Mouse (Mus musculus): Measurements from ENCODE around the gene C1qtnf1. TPM values are rescaled to one million over a fixed set of nuclear protein-coding genes. Genes with fewer than 3 reads are reported as not detected.

The C1qtnf1 gene
- polyA plus RNA-seq, 1 experiment from 2014 or later: 4.1 TPM

DNA sequence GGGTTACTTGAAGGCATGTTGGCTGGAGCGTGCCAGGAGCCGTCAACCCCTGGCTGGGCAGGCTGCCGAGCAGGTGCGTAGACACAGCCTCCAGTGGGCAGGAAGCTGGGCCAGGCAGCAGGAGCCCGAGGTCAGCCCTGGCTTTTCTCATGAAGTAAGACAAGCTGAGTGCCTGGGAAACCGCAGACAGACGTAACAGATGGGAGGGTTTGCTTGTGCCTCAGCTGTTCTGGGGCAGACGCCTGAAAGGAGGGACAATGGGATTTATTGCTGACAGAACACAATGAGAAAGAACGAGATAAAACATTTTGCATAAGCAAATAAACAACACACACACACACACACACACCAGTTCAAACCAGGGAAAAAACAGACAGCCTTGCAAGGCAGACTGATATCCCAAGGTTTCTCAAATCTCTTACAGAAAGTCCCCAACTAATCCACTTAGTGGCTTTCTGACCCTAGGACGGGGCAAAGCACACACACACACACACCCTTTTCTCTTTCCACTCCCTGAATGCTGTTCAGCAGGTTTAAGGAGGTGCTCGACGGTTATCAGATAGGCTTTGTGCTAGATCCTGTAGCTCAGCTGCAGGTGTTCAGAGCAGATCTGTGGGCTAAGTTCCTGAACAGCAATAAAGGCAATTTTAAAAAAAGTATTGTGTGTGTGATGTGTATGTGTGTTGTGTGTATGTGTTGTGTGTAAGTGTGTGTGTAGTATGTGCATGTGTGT, 42.4 kb downstream of the C1qtnf1 start:
- Histone ChIP-seq H3K27ac (ENCODE audit: low read length) (no peak overlapping the region), H3K27me3 (ENCODE audit: control insufficient read depth, insufficient read depth, low read depth, low read length) (no peaks in the 10 kb centered on the region), H3K4me3 (ENCODE audit: low read depth, low read length) (no peak overlapping the region), H3K9me3 (replicated peaks; ENCODE audit: control insufficient read depth, low read length, poor library complexity, severe bottlenecking) (no peaks in the 10 kb centered on the region), H3K4me1 (ENCODE audit: control insufficient read depth, insufficient read depth, low read length) (peaks cover 5% of the 10 kb centered on the region; the same call in 1 of the 2 replicates), H3K9ac (ENCODE audit: low read depth, low read length) (no peak overlapping the region), H3K4me2 (ENCODE audit: low read length) (no peak overlapping the region), H3K36me3 (ENCODE audit: control insufficient read depth, insufficient read depth, low read length) (no peaks in the 10 kb centered on the region)
- ATAC-seq: no peak
- WGBS: 13% methylated on average over 12 of the region's 12 CpGs

- WGBS: 62% methylated on average over 13 of the region's 13 CpGs
Measured at GRCm38 (mm10) chr11:118471676-118472075, 43.7 kb downstream of the C1qtnf1 start.

DNA sequence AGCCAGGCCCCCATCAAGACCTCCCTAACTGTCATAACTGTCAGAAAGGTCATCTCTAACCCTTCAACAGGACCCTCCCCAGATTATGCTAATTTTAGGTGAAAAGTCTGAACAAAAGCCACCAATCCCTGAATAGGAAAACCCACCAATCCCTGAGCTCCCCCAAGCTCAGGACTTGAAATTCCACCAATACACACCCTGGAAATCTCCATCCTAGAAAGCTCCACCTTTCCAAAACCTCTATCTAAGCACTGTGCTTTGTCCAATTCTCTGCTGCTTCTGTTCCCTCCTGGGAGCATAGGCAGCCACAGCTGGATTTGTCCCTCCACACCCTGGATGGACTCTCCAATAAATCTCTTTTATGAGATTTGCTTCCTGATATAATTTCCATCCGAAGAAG, 45.2 kb downstream of the C1qtnf1 start:
- 81% methylated on average over 1 of the region's 1 CpGs for WGBS
- Histone ChIP-seq H3K27me3 (ENCODE audit: control insufficient read depth, insufficient read depth, low read depth, low read length) (no peaks in the 10 kb centered on the region), H3K9me3 (replicated peaks; ENCODE audit: control insufficient read depth, low read length, poor library complexity, severe bottlenecking) (no peaks in the 10 kb centered on the region), H3K4me1 (ENCODE audit: control insufficient read depth, insufficient read depth, low read length) (peaks cover 7% of the 10 kb centered on the region), H3K4me3 (ENCODE audit: low read depth, low read length) (no peak overlapping the region), H3K4me2 (ENCODE audit: low read length) (no peak overlapping the region), H3K27ac (ENCODE audit: low read length) (no peak overlapping the region), H3K36me3 (ENCODE audit: control insufficient read depth, insufficient read depth, low read length) (no peaks in the 10 kb centered on the region), H3K9ac (ENCODE audit: low read depth, low read length) (no peak overlapping the region)
- no peak for ATAC-seq

More at GRCm38 (mm10) chr11:118471676-118472075, 43.7 kb downstream of the C1qtnf1 start:
- no peak overlapping the region for H3K4me3 ChIP-seq (ENCODE audit: low read depth, low read length)
- H3K27ac ChIP-seq (ENCODE audit: low read length): no peak overlapping the region
- no peaks in the 10 kb centered on the region for H3K9me3 ChIP-seq (replicated peaks; ENCODE audit: control insufficient read depth, low read length, poor library complexity, severe bottlenecking)
- H3K27me3 ChIP-seq (ENCODE audit: control insufficient read depth, insufficient read depth, low read depth, low read length): no peaks in the 10 kb centered on the region
- H3K4me1 ChIP-seq (ENCODE audit: control insufficient read depth, insufficient read depth, low read length): peaks cover 5% of the 10 kb centered on the region; the same call in 1 of the 2 replicates
- H3K9ac ChIP-seq (ENCODE audit: low read depth, low read length): no peak overlapping the region
- no peaks in the 10 kb centered on the region for H3K36me3 ChIP-seq (ENCODE audit: control insufficient read depth, insufficient read depth, low read length)
- ATAC-seq: no peak
- H3K4me2 ChIP-seq (ENCODE audit: low read length): no peak overlapping the region

- ATAC-seq: no peak
- WGBS: 84% methylated on average over 6 of the region's 6 CpGs
Measured at GRCm38 (mm10) chr11:118473842-118474500, 46.0 kb downstream of the C1qtnf1 start.

GRCm38 (mm10) chr11:118475496-118476083, 47.6 kb downstream of the C1qtnf1 start:
- H3K4me3 ChIP-seq (ENCODE audit: low read depth, low read length): no peak overlapping the region
- H3K4me2 ChIP-seq (ENCODE audit: low read length): no peak overlapping the region
- H3K27me3 ChIP-seq (ENCODE audit: control insufficient read depth, insufficient read depth, low read depth, low read length): no peaks in the 10 kb centered on the region
- H3K9ac ChIP-seq (ENCODE audit: low read depth, low read length): no peak overlapping the region
- no peak for ATAC-seq
- H3K27ac ChIP-seq (ENCODE audit: low read length): no peak overlapping the region
- no peaks in the 10 kb centered on the region for H3K9me3 ChIP-seq (replicated peaks; ENCODE audit: control insufficient read depth, low read length, poor library complexity, severe bottlenecking)
- WGBS: 92% methylated on average over 7 of the region's 7 CpGs
- H3K36me3 ChIP-seq (ENCODE audit: control insufficient read depth, insufficient read depth, low read length): no peaks in the 10 kb centered on the region
- peaks cover 5% of the 10 kb centered on the region for H3K4me1 ChIP-seq (ENCODE audit: control insufficient read depth, insufficient read depth, low read length)

More at GRCm38 (mm10) chr11:118473842-118474500, 46.0 kb downstream of the C1qtnf1 start:
- H3K27ac ChIP-seq (ENCODE audit: low read length): no peak overlapping the region
- H3K9me3 ChIP-seq (replicated peaks; ENCODE audit: control insufficient read depth, low read length, poor library complexity, severe bottlenecking): no peaks in the 10 kb centered on the region
- H3K4me3 ChIP-seq (ENCODE audit: low read depth, low read length): no peak overlapping the region
- no peak overlapping the region for H3K9ac ChIP-seq (ENCODE audit: low read depth, low read length)
- H3K27me3 ChIP-seq (ENCODE audit: control insufficient read depth, insufficient read depth, low read depth, low read length): no peaks in the 10 kb centered on the region
- no peaks in the 10 kb centered on the region for H3K36me3 ChIP-seq (ENCODE audit: control insufficient read depth, insufficient read depth, low read length)
- H3K4me2 ChIP-seq (ENCODE audit: low read length): no peak overlapping the region
- H3K4me1 ChIP-seq (ENCODE audit: control insufficient read depth, insufficient read depth, low read length): peaks cover 7% of the 10 kb centered on the region

DNA sequence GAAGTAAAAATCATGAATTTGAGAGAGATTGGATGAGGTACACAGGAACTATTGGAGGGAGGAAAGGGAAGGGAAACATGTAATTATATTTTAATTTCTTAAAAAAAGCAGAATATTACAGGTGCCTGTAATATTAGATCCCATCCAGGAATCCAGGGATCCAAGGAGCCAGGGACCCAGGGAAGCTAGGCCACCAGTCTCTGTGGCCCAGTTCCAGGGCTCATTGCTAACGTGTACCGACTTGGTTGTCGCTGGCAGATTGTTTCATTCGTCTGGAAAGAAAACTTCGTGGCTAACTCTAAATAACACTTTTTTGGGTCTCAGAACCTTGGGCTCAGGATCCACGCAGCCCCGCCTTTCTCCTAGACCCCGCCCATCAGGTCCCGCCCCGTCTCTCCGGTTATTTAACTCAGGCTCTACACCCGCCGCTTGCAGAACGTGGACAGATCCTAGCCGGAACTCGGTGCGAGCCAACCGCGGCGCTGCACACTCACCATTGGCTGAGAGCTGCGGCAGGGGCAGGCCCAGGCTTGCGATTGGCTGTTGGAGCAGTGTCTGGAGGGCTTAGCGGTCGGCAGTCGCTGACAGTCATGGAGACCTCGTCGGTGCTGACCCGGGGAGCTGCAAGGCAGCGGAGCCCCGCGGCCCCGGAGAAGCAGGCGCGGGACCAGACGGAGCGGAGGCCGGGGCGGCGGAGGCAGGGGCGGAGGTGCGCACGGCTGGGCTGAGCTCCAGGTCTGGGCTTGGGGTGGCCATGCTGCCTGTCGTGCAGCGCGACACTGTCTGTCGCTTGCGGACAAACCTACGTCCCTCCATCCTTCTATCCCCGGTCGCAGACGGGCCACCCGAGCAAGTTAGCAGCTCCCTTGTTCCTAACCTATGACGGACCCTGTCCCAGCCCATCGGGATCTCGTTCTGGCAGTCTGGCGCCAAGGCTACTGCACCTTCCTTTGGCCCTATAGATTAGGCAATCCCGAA, 48.7 kb downstream of the C1qtnf1 start, which contains the start of gene Engase:
Gene Engase (plus strand): TSS at position 434 of the 978 bp plus-strand sequence.
- Histone ChIP-seq H3K27me3 (ENCODE audit: control insufficient read depth, insufficient read depth, low read depth, low read length) (no peaks in the 10 kb centered on the region), H3K36me3 (ENCODE audit: control insufficient read depth, insufficient read depth, low read length) (no peaks in the 10 kb centered on the region), H3K4me1 (ENCODE audit: control insufficient read depth, insufficient read depth, low read length) (peaks cover 5% of the 10 kb centered on the region), H3K9me3 (replicated peaks; ENCODE audit: control insufficient read depth, low read length, poor library complexity, severe bottlenecking) (no peaks in the 10 kb centered on the region), H3K4me3 (ENCODE audit: low read depth, low read length) (peak within 1 kb of the TSS; percentile 87), H3K9ac (ENCODE audit: low read depth, low read length) (peak within 1 kb of the TSS; percentile 84), H3K27ac (ENCODE audit: low read length) (peak within 1 kb of the TSS; percentile 66), H3K4me2 (ENCODE audit: low read length) (peak within 1 kb of the TSS; percentile 94)
- ATAC-seq: peak; percentile 99
- under 1% methylated on average over 54 of the region's 57 CpGs for WGBS

DNA sequence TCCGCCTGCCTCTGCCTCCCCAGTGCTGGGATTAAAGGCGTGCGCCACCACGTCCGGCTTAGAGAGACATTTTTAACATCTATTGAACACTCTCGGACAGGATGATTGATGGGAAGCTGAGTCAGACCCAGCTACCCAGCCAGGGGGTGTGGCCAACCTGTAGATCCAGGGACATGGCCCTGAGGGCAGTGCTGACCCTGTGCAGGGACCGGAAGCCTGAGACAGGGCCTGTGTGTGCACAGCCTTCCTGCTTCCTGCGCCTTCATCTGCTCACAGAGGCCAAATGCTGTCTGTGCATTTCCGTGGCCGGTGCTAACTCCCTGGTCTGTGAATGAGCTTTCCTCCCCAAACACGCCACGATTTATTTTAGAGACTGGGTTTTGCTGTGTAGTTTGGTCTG, 51.8 kb downstream of the C1qtnf1 start:
- H3K9ac ChIP-seq (ENCODE audit: low read depth, low read length): no peak overlapping the region
- no peak for ATAC-seq
- H3K27me3 ChIP-seq (ENCODE audit: control insufficient read depth, insufficient read depth, low read depth, low read length): no peaks in the 10 kb centered on the region
- H3K36me3 ChIP-seq (ENCODE audit: control insufficient read depth, insufficient read depth, low read length): no peaks in the 10 kb centered on the region
- no peak overlapping the region for H3K4me2 ChIP-seq (ENCODE audit: low read length)
- 95% methylated on average over 12 of the region's 12 CpGs for WGBS
- H3K27ac ChIP-seq (ENCODE audit: low read length): no peak overlapping the region
- H3K9me3 ChIP-seq (replicated peaks; ENCODE audit: control insufficient read depth, low read length, poor library complexity, severe bottlenecking): no peaks in the 10 kb centered on the region
- no peak overlapping the region for H3K4me3 ChIP-seq (ENCODE audit: low read depth, low read length)
- H3K4me1 ChIP-seq (ENCODE audit: control insufficient read depth, insufficient read depth, low read length): peaks cover 5% of the 10 kb centered on the region

GRCm38 (mm10) chr11:118481231-118481630, 53.2 kb downstream of the C1qtnf1 start:
- WGBS: 90% methylated on average over 11 of the region's 11 CpGs
- Histone ChIP-seq H3K9me3 (replicated peaks; ENCODE audit: control insufficient read depth, low read length, poor library complexity, severe bottlenecking) (no peaks in the 10 kb centered on the region), H3K27me3 (ENCODE audit: control insufficient read depth, insufficient read depth, low read depth, low read length) (no peaks in the 10 kb centered on the region), H3K4me3 (ENCODE audit: low read depth, low read length) (no peak overlapping the region), H3K36me3 (ENCODE audit: control insufficient read depth, insufficient read depth, low read length) (no peaks in the 10 kb centered on the region), H3K27ac (ENCODE audit: low read length) (no peak overlapping the region), H3K9ac (ENCODE audit: low read depth, low read length) (no peak overlapping the region), H3K4me1 (ENCODE audit: control insufficient read depth, insufficient read depth, low read length) (peaks cover 5% of the 10 kb centered on the region), H3K4me2 (ENCODE audit: low read length) (no peak overlapping the region)
- ATAC-seq: no peak

Data from midbrain, embryonic 16.5 days (tissue).